Mouse (Mus musculus) ES-Bruce4 (cell line): ENCODE results near the gene Gm20431.

Source experiments
- CTCF ChIP-seq: IDR thresholded peaks from one replicate; pipeline ENCODE4 v1.8.1; 2011; ENCODE audit warnings: low read depth, low read length
- EP300 ChIP-seq: IDR thresholded peaks from 2 replicates; pipeline ENCODE4 v1.6.1; 2011; ENCODE audit warnings: low read depth, low read length; ENCODE audit not compliant: insufficient read depth
- POLR2A ChIP-seq: IDR thresholded peaks from one replicate; pipeline ENCODE4 v1.8.1; 2011; ENCODE audit warnings: low read length; ENCODE audit not compliant: insufficient read depth

- TF ChIP-seq CTCF = no peak
- TF ChIP-seq POLR2A = no peak
- TF ChIP-seq EP300 = no peak
Measured at GRCm38 (mm10) chr2:167649290-167650032, 11.8 kb downstream of the Gm20431 start.
